Mouse (Mus musculus): ENCODE results near the gene Olfr374. TPM values are rescaled to one million over a fixed set of nuclear protein-coding genes. Genes with fewer than 3 reads are reported as not detected.

Olfr374 gene
- polyA plus RNA-seq, 1 experiment from 2014 or later: 0.03 TPM

DNA sequence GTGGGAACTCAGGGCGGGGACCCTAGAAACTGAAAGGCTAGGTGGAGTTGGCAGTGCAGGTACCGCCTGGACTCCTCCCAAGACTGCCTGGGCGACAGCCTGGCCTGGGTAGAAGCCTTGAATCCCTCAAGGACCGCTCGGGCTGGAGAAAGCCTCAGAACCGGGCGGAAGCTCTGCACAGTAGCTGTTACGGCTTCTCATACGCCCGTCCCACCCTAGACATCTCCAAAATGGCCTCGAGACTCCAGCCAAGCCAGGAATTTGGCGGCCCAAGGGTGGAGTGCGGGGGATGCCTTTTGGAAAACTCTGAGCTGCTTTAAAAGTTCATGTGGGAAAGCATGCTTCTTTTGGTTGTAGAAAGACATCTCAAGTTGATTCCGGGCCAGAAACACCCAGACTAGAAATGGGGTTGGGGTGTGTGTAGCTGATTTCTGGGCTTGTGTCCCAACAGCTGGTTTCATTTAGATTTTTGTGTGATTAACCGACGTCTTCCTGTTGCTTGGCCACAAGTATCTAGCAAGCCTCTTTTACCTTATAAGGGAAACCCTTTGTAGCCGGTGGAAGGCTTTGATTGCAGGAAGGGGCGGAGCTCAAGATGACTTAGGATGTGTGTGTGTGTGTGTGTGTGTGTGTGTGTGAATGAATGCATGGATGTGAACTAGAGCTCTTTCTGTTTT, 29.6 kb downstream of the Olfr374 start:
- H3K27me3 ChIP-seq (replicated peaks): no peaks in the 10 kb centered on the region
- peaks cover 29% of the 10 kb centered on the region for H3K36me3 ChIP-seq
- peak overlapping the region; percentile 85 for H3K4me2 ChIP-seq
- ATAC-seq (ENCODE audit: low FRiP score): peak; percentile 19; the same call in 1 of the 2 replicates
- peak overlapping the region; percentile 84 for H3K9ac ChIP-seq (replicated peaks)
- H3K27ac ChIP-seq (replicated peaks): peak overlapping the region; percentile 88
- peaks cover 19% of the 10 kb centered on the region for H3K4me1 ChIP-seq
- WGBS: under 1% methylated on average over 18 of the region's 18 CpGs
- peak overlapping the region; percentile 82 for H3K4me3 ChIP-seq (replicated peaks)
- no peaks in the 10 kb centered on the region for H3K9me3 ChIP-seq (replicated peaks)

DNA sequence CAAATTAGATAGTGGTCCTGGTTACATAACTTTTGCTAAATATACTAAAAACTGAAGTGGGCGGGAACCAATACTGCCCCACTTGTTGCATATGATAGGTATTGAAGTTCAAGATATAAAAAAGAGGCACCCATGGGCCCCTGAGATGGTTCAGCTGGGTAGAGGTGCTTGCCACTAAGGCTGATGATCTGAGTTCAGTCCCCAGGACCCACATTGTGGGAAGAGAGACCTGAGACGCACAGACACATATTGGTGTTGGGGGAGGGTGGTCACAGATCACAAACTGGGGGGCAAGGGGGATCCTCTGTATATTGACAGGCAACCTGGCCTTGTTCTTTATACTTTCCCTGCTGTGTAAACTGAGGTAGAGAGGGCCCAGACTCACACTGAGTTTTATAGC, 30.6 kb downstream of the Olfr374 start:
- H3K4me3 ChIP-seq (replicated peaks): no peak overlapping the region
- WGBS: 95% methylated on average over 2 of the region's 2 CpGs
- H3K36me3 ChIP-seq: peaks cover 38% of the 10 kb centered on the region

DNA sequence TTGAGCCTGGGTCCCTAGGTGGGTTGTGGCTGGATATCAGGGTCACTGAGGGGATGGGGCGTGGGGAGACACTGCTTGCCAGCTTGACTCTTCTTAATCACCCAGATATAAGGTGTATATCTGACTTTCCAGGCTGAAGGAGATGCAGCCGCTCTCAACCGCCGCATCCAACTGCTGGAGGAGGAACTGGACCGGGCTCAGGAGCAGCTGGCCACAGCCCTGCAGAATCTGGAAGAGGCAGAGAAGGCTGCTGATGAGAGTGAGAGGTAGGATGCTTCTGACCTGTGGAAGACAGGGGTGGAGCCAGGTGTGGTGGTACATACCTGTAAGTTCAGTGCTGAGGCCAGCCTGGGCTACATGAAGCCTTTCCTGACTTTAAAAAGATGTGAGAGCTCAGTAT, 31.6 kb downstream of the Olfr374 start:
- no peaks in the 10 kb centered on the region for H3K27me3 ChIP-seq (replicated peaks)
- no peaks in the 10 kb centered on the region for H3K9me3 ChIP-seq (replicated peaks)
- peaks cover 49% of the 10 kb centered on the region for H3K36me3 ChIP-seq
- H3K4me3 ChIP-seq (replicated peaks): no peak overlapping the region
- H3K4me2 ChIP-seq: no peak overlapping the region
- peaks cover 19% of the 10 kb centered on the region for H3K4me1 ChIP-seq
- no peak for ATAC-seq (ENCODE audit: low FRiP score)
- H3K9ac ChIP-seq (replicated peaks): no peak overlapping the region
- H3K27ac ChIP-seq (replicated peaks): no peak overlapping the region
- WGBS: over 99% methylated on average over 5 of the region's 5 CpGs

More for the DNA sequence above, 30.6 kb downstream of the Olfr374 start:
- peaks cover 19% of the 10 kb centered on the region for H3K4me1 ChIP-seq
- H3K27ac ChIP-seq (replicated peaks): no peak overlapping the region
- peak overlapping the region; percentile 85; the same call in 1 of the 2 replicates for H3K4me2 ChIP-seq
- H3K9ac ChIP-seq (replicated peaks): no peak overlapping the region
- no peak for ATAC-seq (ENCODE audit: low FRiP score)
- no peaks in the 10 kb centered on the region for H3K27me3 ChIP-seq (replicated peaks)
- no peaks in the 10 kb centered on the region for H3K9me3 ChIP-seq (replicated peaks)

DNA sequence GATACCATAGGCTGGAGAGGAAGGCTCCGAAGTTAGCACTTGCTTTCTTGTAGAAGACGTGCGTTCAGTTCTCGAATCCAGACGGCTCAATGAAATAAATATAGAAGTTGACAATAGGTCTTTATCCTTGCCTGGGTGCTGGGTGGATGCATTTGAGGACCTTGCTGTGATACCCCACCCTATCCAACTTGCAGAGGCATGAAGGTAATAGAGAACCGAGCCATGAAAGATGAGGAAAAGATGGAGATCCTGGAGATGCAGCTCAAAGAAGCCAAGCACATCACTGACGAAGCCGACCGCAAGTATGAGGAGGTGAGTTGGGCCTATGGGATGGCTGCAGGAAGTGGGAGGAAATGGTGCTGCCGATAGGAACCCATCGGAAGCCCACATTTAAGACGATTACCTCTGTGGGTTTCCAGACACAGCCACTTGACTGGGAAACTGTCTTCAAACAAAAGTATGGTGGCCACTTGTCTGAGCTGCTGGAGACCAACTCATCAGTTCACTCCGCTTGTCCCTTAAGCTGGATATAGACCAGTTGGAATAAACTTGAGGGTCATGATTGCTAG, 36.5 kb downstream of the Olfr374 start:
- Histone ChIP-seq H3K4me1 (no peaks in the 10 kb centered on the region), H3K27me3 (replicated peaks) (no peaks in the 10 kb centered on the region), H3K36me3 (peaks cover 91% of the 10 kb centered on the region), H3K4me2 (no peak overlapping the region), H3K4me3 (replicated peaks) (no peak overlapping the region), H3K27ac (replicated peaks) (no peak overlapping the region), H3K9me3 (replicated peaks) (no peaks in the 10 kb centered on the region), H3K9ac (replicated peaks) (no peak overlapping the region)
- ATAC-seq (ENCODE audit: low FRiP score): no peak
- 93% methylated on average over 13 of the region's 13 CpGs for WGBS

DNA sequence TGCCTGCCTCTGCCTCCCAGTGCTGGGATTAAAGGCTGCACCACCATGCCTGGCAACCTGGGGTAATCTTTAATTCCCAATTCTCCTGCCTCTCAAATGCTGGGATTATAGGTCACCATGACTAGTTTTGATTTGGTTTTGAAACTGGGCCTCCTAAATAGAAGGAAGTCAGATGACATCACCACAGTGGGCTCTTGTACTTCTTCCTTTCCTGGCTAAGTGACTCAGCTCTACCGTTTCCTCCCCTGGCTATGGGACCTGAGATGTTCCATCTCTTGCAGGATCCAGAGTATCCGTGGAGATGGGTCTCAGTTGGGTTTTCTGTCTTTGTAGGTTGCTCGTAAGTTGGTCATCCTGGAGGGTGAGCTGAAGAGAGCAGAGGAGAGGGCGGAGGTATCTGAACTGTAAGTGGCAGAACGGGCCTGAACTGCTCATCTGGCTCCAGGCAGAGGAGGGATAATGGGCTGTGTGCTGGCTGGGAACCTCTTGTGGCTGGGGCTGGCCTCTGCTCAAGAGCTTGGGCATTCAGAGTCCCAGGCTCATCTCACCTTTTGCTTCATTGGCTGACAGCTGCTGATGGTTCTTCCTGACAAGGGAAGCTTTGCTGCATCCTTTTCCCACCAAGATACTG, 37.6 kb downstream of the Olfr374 start:
- H3K4me1 ChIP-seq: no peaks in the 10 kb centered on the region
- no peaks in the 10 kb centered on the region for H3K9me3 ChIP-seq (replicated peaks)
- 94% methylated on average over 5 of the region's 5 CpGs for WGBS
- H3K9ac ChIP-seq (replicated peaks): no peak overlapping the region
- no peak overlapping the region for H3K4me3 ChIP-seq (replicated peaks)
- no peak overlapping the region for H3K4me2 ChIP-seq
- no peaks in the 10 kb centered on the region for H3K27me3 ChIP-seq (replicated peaks)
- ATAC-seq (ENCODE audit: low FRiP score): no peak
- peaks cover 88% of the 10 kb centered on the region for H3K36me3 ChIP-seq
- no peak overlapping the region for H3K27ac ChIP-seq (replicated peaks)

DNA sequence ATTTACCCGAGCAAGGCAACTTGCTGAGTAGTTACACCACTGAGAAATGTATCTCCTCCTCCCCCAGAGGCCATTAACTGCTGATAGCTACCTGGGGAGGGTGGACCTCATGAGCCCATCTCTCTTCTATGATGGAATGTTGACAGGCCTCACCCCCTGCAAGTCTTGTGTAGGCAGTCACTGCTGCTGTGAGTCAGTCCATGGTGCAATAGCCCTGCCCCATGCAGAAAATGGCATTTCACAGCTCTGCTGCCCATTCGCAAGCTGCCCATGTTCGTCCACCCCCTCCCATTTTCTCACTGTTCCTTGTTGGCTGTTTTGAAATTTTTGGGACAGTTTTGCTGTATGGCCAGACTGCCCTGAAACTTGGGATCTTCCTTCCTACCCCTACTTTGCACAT, 38.7 kb downstream of the Olfr374 start:
- 87% methylated on average over 3 of the region's 3 CpGs for WGBS
- no peaks in the 10 kb centered on the region for H3K4me1 ChIP-seq

DNA sequence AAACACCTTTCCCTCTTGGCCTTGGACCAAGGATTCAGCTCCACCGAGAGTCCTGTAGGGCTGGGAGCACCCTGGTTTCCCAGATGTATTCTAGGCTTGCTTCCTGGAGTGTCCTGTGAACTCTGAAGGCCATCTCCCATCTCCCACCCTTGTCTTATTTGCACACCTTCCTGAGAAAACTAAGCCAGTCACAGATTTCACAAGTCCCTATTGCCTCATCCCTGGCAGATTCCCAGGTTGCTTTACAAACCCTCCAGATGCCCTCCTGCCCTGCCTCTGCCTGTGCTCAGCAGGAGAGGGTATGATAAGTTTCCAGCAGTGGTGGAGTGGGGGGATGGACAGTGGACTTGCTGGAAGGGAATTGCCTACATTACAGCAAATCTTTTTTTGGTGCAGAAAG, 39.2 kb downstream of the Olfr374 start:
- Histone ChIP-seq H3K4me2 (no peak overlapping the region), H3K36me3 (peaks cover 84% of the 10 kb centered on the region), H3K27ac (replicated peaks) (no peak overlapping the region), H3K4me1 (no peaks in the 10 kb centered on the region), H3K4me3 (replicated peaks) (no peak overlapping the region), H3K9me3 (replicated peaks) (no peaks in the 10 kb centered on the region), H3K27me3 (replicated peaks) (no peaks in the 10 kb centered on the region), H3K9ac (replicated peaks) (no peak overlapping the region)
- no peak for ATAC-seq (ENCODE audit: low FRiP score)
- 94% methylated on average over 1 of the region's 1 CpGs for WGBS

More for the DNA sequence above, 38.7 kb downstream of the Olfr374 start:
- Histone ChIP-seq H3K27ac (replicated peaks) (no peak overlapping the region), H3K27me3 (replicated peaks) (no peaks in the 10 kb centered on the region), H3K4me2 (no peak overlapping the region), H3K4me3 (replicated peaks) (no peak overlapping the region), H3K9ac (replicated peaks) (no peak overlapping the region), H3K36me3 (peaks cover 86% of the 10 kb centered on the region), H3K9me3 (replicated peaks) (no peaks in the 10 kb centered on the region)
- ATAC-seq (ENCODE audit: low FRiP score): no peak

DNA sequence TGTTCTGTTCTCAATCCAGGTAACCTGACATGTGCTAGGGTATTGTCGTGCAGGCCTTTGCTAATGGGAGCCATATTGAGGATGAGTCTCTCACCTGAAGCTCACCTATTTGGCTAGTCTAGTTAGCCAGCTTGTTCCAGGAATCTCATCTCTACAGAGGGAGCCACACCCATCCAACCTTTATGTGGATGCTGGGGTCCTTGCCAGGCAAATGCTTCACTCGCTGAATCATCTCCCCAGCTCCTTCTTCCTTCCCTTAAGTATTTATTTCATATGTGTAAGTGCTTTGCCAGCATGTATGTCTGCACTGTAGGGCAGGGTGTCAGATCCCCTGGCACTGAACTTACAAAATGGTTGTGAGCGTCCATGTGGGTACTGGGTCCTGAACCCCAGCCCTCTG, 39.7 kb downstream of the Olfr374 start:
- Histone ChIP-seq H3K27ac (replicated peaks) (no peak overlapping the region), H3K27me3 (replicated peaks) (no peaks in the 10 kb centered on the region), H3K9ac (replicated peaks) (no peak overlapping the region), H3K4me3 (replicated peaks) (no peak overlapping the region), H3K4me1 (no peaks in the 10 kb centered on the region), H3K9me3 (replicated peaks) (no peaks in the 10 kb centered on the region), H3K4me2 (no peak overlapping the region), H3K36me3 (peaks cover 84% of the 10 kb centered on the region)
- 97% methylated on average over 3 of the region's 3 CpGs for WGBS
- no peak for ATAC-seq (ENCODE audit: low FRiP score)

DNA sequence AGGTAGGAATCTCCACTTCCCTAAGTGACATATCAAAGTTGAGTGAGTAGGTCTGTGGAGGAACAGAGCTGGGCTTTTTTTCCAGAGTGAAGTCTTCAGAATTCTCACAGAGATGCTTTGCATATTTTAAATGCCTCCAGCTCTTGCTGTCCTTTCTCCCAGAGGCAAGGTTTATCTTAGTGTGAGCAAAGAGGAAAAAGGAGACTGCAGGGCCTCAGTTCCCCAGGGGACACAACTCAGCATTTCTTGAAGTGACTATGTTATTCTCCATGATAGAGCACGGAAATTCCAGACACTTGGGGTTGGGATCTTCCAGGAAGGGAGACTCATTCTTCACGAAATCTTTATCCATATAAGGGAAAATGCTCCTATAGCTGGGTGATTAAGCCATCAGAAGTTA, 40.4 kb downstream of the Olfr374 start:
- WGBS: 91% methylated on average over 2 of the region's 2 CpGs
- H3K9me3 ChIP-seq (replicated peaks): no peaks in the 10 kb centered on the region
- no peak overlapping the region for H3K27ac ChIP-seq (replicated peaks)
- peaks cover 84% of the 10 kb centered on the region for H3K36me3 ChIP-seq
- no peak overlapping the region for H3K9ac ChIP-seq (replicated peaks)
- H3K27me3 ChIP-seq (replicated peaks): no peaks in the 10 kb centered on the region
- no peaks in the 10 kb centered on the region for H3K4me1 ChIP-seq
- ATAC-seq (ENCODE audit: low FRiP score): no peak
- no peak overlapping the region for H3K4me3 ChIP-seq (replicated peaks)
- H3K4me2 ChIP-seq: no peak overlapping the region

DNA sequence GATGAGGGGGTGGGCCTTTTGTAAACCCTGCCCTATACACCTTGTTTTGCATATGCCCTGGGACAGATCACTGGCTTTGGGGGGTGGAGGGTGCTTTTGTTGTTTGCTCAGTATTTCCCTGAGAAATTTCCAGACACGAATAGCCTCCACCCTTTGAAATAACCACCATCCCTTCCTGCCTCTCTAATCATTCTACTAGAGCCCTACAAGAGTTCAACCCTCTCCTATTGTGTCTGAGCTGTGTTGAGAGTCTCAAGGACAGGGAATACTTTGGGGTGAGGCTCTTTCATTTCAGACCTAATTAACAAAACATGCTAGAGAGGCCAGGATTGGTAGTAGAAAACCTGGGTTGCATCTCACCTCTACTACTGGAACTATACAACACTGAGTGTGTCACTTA, 42.2 kb downstream of the Olfr374 start:
- 87% methylated on average over 1 of the region's 1 CpGs for WGBS
- no peaks in the 10 kb centered on the region for H3K9me3 ChIP-seq (replicated peaks)
- peaks cover 77% of the 10 kb centered on the region for H3K36me3 ChIP-seq

DNA sequence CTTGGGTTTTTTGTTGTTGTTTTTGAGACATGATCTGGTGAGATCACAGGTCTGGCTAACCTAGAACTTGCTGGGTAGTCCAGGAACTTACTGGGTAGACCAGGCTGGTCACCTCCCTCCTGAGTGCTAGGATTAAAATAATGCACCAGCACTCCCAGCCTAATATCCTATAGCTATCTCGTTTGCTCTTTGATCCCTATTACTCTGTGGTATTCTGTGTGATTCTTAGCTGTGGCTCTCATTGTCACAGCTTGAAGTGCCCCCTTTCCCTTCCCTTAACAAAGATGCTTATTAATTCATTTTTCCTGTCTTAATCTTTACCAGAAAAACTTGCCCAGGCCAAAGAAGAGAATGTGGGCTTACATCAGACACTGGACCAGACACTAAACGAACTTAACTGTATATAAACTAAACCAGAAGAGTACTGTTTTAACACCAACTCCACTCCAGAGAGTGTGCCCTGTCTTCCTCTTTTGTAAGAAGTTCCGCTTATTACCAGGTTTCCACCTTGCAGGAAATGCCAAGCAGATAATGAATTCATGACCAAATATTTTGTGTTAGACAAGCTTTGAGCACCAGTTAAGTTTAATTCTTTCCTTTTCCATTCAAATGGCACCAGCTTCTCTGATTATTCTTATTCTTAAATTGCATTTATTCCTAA, 44.7 kb downstream of the Olfr374 start:
- ATAC-seq (ENCODE audit: low FRiP score): no peak
- Histone ChIP-seq H3K4me3 (replicated peaks) (no peak overlapping the region), H3K4me2 (no peak overlapping the region), H3K4me1 (no peaks in the 10 kb centered on the region), H3K27ac (replicated peaks) (no peak overlapping the region), H3K9ac (replicated peaks) (no peak overlapping the region), H3K27me3 (replicated peaks) (no peaks in the 10 kb centered on the region), H3K36me3 (peaks cover 57% of the 10 kb centered on the region), H3K9me3 (replicated peaks) (no peaks in the 10 kb centered on the region)
- 86% methylated on average over 3 of the region's 3 CpGs for WGBS

More for the DNA sequence above, 42.2 kb downstream of the Olfr374 start:
- H3K27ac ChIP-seq (replicated peaks): no peak overlapping the region
- no peak for ATAC-seq (ENCODE audit: low FRiP score)
- no peak overlapping the region for H3K9ac ChIP-seq (replicated peaks)
- H3K4me3 ChIP-seq (replicated peaks): no peak overlapping the region
- H3K4me2 ChIP-seq: no peak overlapping the region
- no peaks in the 10 kb centered on the region for H3K27me3 ChIP-seq (replicated peaks)
- no peaks in the 10 kb centered on the region for H3K4me1 ChIP-seq

DNA sequence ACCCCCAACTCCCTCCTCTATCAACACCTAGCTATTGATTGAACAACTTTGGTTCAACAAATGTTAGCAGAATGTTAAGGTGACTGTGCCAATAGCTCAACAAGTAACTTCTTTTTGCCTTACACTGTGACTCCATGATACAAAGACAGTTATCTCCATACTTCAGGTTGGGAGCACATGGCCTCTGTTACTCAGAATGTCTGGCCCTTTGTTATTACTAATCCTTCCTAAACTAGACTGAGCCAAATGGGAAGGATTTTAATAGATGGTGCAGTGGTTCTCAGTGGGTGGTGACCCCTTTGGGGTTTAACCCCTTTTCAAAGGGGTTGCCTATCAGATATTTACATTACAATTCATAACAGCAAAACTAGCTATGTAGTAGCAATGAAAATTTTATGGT, 46.5 kb downstream of the Olfr374 start:
- no peak overlapping the region for H3K4me3 ChIP-seq (replicated peaks)
- H3K9me3 ChIP-seq (replicated peaks): no peaks in the 10 kb centered on the region
- H3K9ac ChIP-seq (replicated peaks): no peak overlapping the region
- H3K4me1 ChIP-seq: 0 out of 2 replicates have a peak, but pooled peaks cover under 1% of the 10 kb centered on the region
- no peaks in the 10 kb centered on the region for H3K27me3 ChIP-seq (replicated peaks)
- no peak overlapping the region for H3K27ac ChIP-seq (replicated peaks)
- ATAC-seq (ENCODE audit: low FRiP score): no peak
- H3K4me2 ChIP-seq: no peak overlapping the region
- H3K36me3 ChIP-seq: peaks cover 40% of the 10 kb centered on the region

All from neural tube, embryonic 15.5 days (tissue).